Mouse (Mus musculus) heart, postnatal 0 days (tissue): Measurements from ENCODE around the gene Srpx2.

ENCODE experiments used
- CTCF ChIP-seq: IDR thresholded peaks from 2 replicates; pipeline ENCODE4 v1.5.1; 2016; ENCODE audit warnings: antibody characterized with exemption, control low read depth, low read depth
- EP300 ChIP-seq: IDR thresholded peaks from 2 replicates; pipeline ENCODE4 v1.6.1; 2016; ENCODE audit warnings: antibody characterized with exemption, low read depth

- TF ChIP-seq CTCF (no peak), EP300 (no peak)
Observed at GRCm38 (mm10) chrX:133888111-133888510, 20.1 kb upstream of the Srpx2 start.
